Mouse (Mus musculus) brain, embryonic 14.5 days (tissue): ENCODE measurements at regions not wholly inside any gene's neighbourhood (a gene's known extent, or its start where the extent isn't known, plus 50 kb on each side); places are given as distances from the start of the nearest gene placed in this dataset.

Experiments used
- CTCF ChIP-seq: fragments of 200-500 bp; IDR thresholded peaks from 2 replicates; pipeline ENCODE4 v1.5.1; 2012; ENCODE audit warnings: inconsistent platforms, mild to moderate bottlenecking, moderate library complexity, borderline replicate concordance; ENCODE audit not compliant: insufficient read depth, insufficient read length; ENCODE audit errors: extremely low read depth
- POLR2A ChIP-seq: fragments of 200-500 bp; IDR thresholded peaks from 2 replicates; pipeline ENCODE4 v1.6.1; 2012; ENCODE audit warnings: mild to moderate bottlenecking, inconsistent platforms, borderline replicate concordance; ENCODE audit not compliant: poor library complexity, insufficient read depth, insufficient read length, severe bottlenecking; ENCODE audit errors: extremely low read depth

GRCm38 (mm10) chr4:142694926-142695325 lies 455.7 kb upstream of the Kazn start:
- TF ChIP-seq POLR2A, result no peak
- TF ChIP-seq CTCF, result no peak
